Mouse (Mus musculus) erythroblast, embryonic 14.5 days (primary cell): ENCODE results near the gene Kiz.

Experiments used
- GATA1 ChIP-seq: IDR thresholded peaks from 2 replicates; pipeline ENCODE4 v1.6.1; 2012; ENCODE audit warnings: low read length, inconsistent platforms, mixed read lengths
- TAL1 ChIP-seq: IDR thresholded peaks from 3 replicates; pipeline ENCODE4 v1.6.1; 2012; ENCODE audit warnings: low read length, inconsistent platforms, mixed read lengths

- no peak for TF ChIP-seq GATA1
- no peak for TF ChIP-seq TAL1
Measured at GRCm38 (mm10) chr2:146834314-146835201, 21.1 kb upstream of the Kiz start.
